Mouse (Mus musculus): ENCODE results near the gene AW011738.

The AW011738 gene

DNA sequence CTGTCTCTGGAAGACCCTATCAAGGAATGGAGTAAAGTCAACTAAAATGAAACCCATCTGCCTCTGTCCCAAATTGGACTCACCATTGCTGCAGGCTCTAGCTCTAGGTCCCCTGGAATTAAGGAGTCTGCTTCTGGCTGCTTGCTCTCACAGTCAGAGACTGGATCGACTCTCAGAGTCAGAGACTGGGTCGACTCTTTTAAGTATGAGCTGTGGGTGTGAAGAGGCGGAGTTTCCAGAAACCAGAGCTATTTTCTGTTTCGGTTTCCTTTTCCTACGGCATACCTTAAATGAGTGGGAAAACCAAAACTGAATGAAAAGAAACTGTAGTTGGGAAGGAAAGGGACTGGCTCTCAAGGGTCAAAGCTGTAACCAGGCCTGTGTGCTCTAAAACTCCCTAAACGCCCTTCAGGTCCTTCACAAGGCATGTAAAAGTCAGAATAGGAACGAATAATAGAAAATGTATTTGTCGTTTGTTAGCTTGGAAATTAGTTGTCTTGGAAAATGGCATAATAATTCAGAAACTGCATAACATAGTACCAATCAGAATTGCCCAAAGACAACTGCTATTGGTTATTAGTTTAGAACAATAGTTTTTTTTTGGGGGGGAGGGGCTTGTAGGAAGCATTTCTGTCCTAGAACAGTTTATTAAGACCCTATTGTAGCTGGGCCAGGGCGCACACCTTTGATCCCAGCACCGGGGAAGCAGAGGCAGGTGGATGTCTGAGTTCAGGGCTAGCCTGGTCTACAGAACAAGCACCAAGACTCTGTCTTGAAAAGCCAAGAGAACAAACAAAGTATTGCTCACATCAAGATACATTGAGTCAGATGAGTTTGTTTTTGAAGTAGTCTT is 2.3 kb upstream of the AW011738 start, which contains the start of gene Isg15:
Isg15 (minus strand) TSS at position 196 of the 853 bp plus-strand sequence.
- DNase-seq (ENCODE audit: low spot score), result peak; percentile 45

DNA sequence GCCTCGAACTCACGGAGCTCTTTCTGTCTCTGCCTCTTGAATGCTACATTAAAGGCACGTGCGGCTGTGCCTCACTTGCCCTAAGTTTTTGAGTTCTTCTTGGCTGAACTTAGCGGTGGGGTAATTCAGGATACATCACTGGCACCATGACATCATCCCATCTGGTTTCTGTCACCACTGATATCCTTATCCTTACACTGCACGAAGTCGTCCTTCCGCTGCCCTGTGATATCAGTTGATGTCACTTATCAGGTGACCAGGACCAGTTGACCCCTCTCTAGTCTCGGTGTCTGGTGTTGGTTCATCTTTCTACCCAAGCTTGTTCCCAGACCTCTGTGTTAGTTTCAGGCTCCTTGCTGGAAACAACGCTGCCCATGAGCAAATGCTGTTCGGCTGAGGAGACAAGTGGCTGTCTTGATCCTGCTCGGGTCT is 626 bp upstream of the AW011738 start:
- DNase-seq (ENCODE audit: low spot score), result peak; percentile 67

DNA sequence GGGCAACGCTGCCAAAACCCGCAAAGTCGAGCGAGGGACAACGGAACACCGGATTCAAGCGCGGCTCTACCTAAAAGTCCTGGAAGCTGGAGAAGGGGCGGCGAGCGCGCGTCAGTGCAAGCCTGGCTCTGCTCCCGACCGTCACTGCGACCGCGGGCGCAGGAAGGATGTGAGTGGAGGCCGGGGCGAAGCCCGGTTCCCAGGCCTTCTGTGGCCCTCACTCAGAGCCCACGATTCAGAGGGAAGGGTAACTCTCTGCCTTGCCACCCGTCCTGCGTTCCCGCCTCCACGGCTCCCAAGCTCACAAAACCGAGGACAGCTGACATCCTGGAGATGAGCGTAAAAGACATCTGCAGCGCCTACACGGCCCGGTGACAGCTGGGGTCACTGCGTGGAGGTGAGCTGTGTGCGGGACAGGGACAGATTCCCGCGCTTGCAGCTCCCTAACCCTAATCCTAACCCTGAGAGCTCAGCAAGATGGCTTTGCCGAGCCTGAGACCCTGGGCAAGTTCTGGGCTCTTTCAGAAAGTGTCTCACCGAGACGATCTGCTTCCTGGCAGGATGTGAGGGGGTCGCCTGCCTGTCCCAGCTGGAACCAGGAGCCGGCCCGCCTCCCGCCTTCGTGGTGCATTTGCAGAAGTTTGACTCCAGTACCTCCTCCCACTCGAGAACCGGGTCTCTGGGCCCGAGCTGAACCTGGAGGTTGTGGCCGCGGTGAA is 468 bp downstream of the AW011738 start:
- DNase-seq (ENCODE audit: low spot score), result no peak

DNA sequence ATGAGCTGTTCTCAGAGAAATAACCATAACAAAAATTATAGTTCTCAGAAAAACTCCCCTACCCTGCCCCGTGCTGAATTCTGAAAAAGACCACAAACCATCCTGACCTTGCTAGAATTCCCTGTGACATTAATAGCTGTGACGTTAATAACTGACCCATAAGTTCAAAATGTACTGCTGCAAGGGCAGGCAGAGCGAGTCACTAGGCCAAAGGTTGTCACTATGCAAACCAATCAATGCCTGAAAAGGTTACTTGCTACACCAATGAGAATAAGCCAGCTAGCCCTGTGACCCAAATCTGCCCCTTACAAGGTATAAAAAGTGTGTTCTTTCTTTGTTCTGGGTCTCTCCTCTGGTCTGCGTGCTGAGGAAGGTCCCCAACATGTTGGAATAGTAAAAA is 5.8 kb downstream of the AW011738 start:
- DNase-seq (ENCODE audit: low spot score), result no peak

DNA sequence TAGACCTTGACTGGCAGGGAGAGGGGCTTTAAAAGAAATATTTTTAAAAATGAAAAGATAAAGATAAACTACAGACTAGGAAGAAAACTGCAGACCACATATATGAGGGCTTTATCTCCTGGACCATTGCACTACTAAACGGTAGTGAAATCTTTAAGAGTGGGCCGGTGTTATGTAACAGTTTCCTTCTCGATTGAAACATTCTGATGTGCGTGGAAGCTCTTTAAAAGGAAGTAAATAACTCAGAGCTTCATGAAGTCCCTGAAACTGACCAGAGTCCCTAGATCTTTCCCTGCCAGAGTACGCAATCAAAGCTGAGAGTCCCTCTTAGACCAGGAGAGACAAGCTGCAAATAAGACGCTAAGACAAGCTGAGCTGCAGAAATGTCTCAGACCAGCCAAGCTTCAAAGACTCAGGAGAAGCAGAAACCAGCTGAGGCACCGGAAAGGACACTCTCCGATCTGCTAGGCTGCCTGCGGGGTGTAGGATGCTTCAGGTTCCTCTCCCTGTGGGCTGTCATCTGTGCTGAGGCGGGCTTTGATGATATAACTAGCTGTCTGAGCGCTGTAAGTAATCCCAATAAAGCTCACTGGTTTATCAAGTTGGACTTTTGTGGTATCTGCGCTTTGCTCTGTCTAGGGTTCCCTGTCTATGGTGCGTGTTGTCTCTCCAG is 7.0 kb downstream of the AW011738 start:
- DNase-seq (ENCODE audit: low spot score), result no peak

DNA sequence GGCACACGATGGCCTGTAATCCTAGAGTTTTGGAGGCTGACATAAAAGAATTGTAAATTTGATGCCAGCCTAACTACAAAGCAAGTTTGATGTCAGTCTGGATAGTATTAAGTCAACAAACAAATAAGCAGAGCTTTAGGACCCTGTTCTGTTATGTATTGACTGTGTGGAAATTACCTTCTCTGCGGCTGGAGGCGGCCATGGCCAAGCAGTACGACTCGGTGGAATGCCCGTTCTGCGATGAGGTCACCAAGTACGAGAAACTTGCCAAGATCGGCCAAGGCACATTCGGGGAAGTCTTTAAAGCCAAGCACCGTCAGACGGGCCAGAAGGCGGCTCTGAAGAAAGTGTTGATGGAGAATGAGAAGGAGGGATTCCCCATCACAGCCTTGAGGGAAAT is 10.0 kb downstream of the AW011738 start:
- no peak for DNase-seq (ENCODE audit: low spot score)

DNA sequence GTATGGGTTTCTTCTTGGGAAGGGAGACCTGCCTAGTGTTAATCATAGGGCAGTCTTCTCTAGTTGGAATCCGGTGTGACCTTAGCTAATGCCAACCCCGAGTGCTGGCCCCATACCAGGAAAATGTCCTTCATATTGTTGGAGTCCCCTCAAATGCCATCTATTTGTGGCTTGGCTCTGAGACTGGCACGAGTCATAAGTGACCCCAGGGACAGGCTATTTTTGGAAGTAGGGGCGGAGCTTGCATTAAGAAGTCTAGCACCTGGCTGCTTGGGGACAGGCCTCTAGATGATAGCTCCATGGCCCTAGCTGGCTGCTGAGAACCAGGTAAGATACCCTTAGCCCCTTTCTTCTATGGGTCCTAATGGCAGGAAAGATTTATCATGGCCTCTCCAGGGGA is 12.5 kb downstream of the AW011738 start, which contains the start of gene Perm1:
Perm1 (plus strand) TSS at position 220 of the 400 bp plus-strand sequence.
- DNase-seq (ENCODE audit: low spot score), result no peak

DNA sequence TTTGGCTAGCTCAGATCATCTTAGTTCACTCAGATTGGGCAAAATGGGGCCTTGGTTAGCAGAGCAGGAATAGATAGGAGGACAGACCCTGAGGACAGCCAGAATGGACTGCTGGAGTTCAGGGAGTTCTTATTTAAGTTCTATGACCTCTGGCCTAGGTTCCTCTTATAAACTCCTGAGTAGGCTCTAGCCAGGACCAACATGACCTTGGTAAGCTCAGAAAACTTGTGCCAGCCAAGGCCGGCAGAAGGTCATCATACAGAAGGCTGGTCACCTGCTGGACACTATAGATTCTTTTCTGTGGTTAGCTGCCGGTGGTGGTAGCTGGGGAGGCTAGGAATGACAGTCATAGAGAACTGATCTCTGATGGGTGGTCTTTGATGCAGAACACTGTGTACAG is 13.1 kb downstream of the AW011738 start:
- no peak for DNase-seq (ENCODE audit: low spot score)

DNA sequence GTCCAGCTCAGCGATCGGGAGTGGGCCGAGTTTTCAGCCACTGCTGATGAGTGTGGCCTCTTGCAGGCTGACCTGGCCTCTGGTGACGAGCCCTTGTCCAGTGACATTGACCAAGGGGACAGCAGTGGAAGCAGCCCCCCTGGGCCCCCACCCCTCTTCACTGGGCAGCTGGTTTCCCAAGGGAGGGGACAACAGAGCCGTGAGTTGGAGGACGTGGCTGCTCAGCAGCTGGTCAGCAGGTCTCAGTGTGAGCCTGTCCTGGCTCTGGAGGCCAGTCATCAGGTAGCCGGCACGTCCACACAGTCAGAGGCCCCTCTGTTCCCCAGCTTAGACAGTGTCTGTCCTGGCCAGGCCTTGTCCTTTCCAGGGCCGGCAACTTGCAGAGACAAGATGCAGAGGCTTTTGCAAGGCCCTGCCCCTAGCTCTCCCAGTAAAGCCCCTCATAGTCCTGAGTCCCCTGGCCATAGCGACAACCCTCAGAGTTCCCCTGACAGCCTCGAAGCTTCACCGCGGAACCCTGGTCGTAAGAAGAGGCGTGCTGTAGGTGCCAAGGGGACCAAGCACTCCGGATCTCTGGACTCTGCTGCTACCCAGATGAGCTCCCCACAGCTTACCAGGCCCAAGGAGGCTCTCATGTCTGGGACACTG is 14.0 kb downstream of the AW011738 start:
- DNase-seq (ENCODE audit: low spot score), result no peak

DNA sequence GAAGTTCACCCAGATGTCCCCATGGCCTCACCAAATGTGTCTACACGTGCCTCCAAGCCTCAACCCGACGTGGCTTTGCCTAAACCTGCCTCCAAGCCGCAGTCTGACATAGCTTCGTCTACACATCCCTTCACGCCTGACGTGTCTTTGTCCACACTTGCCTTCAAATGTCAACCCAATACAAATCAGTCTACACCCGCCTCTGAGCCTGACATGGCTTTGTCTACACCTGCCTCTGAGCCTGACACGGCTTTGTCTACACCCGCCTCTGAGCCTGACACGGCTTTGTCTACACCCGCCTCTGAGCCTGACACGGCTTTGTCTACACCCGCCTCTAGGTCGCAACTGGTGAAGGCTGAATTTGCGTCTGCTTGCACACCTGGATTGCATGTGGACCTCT is 14.7 kb downstream of the AW011738 start:
- no peak for DNase-seq (ENCODE audit: low spot score)

DNA sequence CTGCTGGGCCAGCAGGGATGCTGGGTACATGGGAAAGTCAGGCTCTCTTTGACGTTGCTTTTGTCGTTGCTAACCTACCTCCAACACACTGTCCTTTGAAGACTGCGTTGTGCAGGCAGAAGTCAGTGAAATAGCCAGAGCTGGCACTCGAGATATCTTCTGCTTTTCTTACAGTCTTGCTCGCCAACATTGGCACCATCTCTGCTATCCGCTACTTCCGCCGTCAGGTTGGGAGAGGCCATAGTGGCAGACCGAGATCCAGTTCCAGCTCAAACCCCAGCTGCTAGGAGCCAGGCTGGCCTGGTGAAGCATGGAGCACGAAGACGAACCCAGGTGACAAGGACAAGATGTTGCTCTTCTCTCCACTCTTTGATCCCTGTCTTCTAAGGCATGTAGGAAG is 16.8 kb downstream of the AW011738 start:
- no peak for DNase-seq (ENCODE audit: low spot score)

DNA sequence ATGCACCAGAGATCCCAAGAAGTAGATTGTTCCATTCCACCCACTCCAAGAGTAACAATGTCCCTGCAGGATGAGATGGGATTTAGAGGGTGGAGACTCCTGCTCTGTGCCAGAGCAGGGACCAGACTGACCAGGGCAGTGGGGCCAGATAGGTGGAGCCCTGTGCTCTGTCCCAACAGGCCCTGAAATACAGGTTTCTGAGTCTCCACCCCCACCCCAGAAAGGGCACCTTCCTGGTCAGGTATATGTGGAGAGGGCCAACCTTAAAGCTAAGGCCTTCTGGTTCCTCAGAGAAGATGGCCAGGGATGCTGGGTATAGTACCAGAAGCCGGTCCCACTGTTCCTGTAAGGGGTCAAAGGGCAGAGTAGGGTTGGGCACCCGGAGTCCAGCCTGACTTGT is 21.2 kb downstream of the AW011738 start:
- no peak for DNase-seq (ENCODE audit: low spot score)

DNA sequence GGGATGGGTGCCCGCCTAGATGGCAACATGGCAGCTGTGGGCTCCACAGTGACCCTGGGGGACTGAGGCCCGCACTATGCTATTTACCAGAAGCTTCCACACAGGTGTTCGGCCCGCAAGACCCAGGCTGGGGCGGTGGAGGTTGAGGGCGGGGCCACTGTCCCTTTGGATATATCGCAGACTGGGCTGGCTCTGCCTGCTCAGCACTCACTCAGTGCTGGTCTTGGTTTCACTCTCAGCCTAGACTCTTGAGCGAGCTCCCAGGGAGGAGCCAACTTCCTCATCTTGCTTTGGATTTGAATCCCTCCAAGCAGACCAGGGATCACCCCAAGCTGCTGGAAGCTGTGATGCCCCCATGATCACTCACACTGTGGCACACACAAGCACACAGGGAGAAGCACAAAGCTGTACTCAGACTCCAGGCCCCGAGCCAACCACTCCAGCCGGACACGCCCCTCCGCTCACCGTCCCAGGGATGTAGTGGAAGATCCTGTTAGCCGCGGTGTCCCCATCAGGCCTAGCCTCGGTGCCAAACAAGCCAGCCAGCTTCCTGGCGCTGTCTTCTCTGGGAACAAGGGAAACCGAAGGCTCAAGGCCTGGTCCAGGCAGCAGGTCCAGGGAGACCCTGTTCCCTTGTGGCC is 24.8 kb downstream of the AW011738 start:
- DNase-seq (ENCODE audit: low spot score), result no peak

DNA sequence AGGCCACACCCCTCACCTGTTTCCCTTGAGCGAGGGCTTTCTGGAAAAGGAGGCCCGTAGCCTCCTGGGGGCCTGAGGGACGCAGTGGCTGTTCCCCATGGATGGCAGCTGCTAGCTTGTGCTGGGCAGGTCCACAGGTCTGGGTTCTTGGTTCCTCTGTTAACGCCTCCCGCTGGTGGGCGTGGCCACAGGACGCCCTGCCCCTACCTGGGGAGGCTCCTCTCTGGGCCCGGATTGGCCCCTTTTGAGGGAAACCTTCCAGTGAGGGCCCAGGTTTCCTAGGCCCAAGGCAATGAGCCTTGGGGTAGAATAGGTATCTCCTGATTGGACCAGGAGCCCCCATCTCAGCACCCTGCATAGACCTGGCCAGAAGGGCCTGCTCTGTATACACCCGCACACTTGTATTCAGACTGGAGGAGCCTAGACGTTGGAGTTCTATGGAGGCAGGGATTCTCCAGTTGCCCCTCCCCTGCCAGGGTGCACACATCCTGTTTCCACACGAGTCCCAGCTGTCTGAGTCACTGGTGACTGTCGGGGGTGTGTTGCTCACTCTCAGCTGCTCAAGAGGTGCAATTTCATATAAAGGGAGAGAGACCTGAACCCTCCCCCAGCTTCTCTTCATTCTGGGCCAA is 25.4 kb downstream of the AW011738 start:
- no peak for DNase-seq (ENCODE audit: low spot score)

DNA sequence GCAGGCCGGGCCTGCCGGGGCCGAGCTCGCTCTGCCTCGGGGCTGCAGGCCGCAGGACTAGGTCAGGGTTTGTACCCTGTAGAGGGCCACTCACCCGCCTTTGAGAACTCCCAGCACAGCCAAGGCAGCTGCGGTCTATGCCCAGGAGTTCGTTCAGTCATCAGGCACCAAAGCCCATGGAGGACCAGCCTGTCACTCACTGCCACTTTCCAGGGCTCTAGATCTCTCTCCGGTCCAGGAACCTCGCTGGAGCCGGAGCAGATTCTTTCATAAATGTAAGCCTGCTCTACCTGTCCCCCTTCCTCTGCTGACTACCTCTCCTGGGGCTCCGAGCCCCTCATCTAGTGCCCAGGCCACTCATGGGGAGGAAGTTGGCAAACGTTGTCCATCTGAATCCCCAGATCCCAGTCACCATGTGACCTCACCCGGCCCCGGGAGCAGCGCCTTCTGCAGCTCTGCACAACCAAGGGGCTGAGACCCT is 31.0 kb downstream of the AW011738 start:
- no peak for DNase-seq (ENCODE audit: low spot score)

DNA sequence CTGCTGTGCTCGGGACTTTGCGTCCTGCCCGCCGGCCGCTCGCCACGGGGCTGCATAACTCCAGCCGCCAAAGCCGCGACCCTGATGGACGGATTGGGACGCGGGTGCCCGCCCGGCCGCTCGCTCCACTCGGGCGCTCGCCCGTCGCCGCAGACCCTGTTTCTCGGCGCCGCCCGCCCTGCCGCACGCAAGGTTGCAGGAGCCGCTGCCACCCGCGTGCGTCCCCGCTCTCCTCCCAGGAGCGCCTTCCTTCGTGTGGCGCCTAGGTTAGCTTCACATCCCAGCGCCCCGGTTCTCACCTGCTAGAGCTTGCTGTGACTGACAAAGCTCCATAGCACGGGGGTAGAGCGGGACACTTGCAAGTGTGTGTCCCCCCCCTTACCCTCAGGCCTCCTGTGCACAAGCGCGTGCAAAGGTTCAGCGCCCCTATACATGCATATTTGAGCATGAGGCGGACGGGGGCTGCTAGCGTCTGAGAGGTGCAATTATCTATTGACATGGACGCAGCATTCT is 31.7 kb downstream of the AW011738 start, which contains the start of gene Plekhn1:
Plekhn1 (minus strand) TSS at position 157 of the 513 bp plus-strand sequence.
- DNase-seq (ENCODE audit: low spot score), result peak; percentile 57

DNA sequence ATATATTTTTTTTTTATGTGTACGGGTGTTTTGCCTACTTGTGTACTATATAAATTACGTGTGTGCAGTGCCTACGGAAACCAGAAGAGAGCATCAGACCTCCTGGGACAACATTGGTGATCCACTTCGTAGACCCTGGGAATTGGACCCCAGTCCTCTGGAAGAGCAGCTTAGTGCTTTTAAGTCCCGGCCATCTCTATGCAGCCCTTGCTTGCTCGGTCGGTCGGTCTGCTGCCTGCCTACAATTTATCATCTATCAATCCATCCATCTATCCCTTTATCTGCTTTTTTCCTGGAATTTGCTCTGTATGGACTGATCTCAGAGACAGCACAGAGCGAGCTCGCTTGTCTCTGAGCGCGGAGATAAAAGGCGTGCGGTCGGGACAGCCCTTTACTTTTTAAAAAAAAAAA is 32.3 kb downstream of the AW011738 start:
- no peak for DNase-seq (ENCODE audit: low spot score)

DNA sequence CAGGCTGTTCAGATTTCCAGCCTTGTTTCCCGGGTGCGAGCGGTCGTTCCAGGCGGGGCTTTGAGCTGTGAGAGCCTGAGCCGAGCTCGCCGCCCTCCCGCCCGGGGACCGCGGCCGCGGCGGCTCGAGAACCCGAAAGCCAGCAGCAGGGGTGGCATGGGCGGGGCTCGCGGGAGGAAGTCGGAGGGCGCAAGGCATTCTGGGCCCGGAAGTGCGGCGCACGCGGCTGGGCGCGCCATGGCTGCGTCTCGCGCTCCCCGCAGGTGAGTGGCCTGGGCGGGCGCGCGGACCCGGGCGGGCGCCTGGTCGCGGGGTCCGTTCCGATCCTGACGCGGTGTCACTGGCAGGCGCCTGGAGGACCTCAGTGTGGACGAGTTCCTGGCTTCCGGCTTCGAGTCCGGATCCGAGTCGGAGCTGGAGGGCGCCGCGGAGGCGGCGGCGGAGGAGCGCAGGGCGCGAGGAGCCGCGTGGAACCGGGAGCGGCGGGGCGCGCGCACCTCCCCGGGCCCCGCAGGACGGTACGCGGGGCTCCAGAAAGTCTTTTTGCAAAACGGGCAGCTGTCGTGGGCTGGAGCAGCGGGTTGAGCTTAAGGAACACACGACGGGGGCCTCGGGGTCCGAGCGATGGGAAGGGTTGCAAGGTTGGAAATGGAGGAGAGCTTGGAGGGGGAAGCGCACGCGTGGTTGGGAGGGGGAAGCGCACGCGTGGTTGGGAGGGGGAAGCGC is 32.9 kb downstream of the AW011738 start, which contains the start of gene Noc2l:
Noc2l (plus strand) TSS at position 203 of the 726 bp plus-strand sequence.
- peak; percentile 87 for DNase-seq (ENCODE audit: low spot score)

DNA sequence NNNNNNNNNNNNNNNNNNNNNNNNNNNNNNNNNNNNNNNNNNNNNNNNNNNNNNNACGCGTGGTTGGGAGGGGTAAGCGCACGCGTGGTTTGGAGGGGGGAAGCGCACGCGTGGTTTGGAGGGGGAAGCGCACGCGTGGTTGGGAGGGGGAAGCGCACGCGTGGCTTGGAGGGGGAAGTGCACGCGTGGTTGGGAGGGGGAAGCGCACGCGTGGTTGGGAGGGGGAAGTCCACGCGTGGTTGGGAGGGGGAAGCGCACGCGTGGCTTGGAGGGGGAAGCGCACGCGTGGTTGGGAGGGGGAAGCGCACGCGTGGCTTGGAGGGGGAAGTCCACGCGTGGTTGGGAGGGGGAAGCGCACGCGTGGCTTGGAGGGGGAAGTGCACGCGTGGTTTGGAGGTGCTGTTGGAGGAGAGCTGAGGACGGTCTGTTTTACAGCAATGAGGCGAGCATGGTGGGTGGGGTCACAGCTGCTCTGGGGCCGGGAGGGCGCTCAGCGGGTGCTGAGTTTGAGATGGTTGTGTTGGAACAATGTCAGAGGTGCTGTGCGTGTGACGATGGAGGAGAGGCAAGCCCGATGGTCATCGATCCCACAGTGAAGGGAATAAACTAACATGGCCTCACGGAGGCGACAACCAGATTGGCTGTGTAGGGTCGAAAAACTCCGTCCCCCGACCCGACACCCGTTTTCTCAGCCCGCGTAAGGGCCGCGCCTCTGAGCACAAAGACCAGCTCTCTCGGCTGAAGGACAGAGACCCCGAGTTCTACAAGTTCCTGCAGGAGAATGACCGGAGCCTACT is 33.7 kb downstream of the AW011738 start:
- no peak for DNase-seq (ENCODE audit: low spot score)
